Comparison of ENCODE assay signal across 8 mouse cellular contexts in the genomic region with DNA sequence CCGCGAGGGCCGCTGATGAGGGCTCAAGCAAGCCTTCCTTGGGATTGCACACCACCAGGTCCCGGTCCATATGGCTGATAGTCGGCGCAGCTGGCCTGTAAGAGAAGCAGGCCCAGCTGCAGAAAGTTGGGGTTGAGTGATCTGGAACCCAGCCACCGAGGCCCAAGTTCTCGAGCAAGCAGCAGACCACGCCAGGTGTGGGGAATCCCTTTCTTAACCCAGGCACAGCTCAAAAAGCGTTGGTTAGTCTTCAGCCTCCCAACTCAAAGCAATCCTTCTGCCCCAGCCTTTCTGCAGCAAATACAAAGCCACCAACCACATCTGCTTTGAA. TPM values are rescaled to one million over a fixed set of nuclear protein-coding genes. Genes with fewer than 3 reads are reported as not detected.
DNase-seq lines count a peak whose midpoint lies in the region; ATAC-seq and TF ChIP-seq lines count a peak whose summit lies in the region.

A gene (minus strand): TSS at position 121 of the 331 bp plus-strand sequence.

- peak within 1 kb of the TSS; percentile 83 for H3K27ac ChIP-seq in hindbrain, embryonic 16.5 days (ENCODE audit: low read depth, low read length)
- peak within 1 kb of the TSS; percentile 55 for H3K27ac ChIP-seq in lung, postnatal 0 days (ENCODE audit: low read length)

- no peaks in the 10 kb centered on the region for H3K27me3 ChIP-seq in hindbrain, embryonic 16.5 days (replicated peaks; ENCODE audit: control insufficient read depth, insufficient read depth, low read length)
- H3K27me3 ChIP-seq in lung, postnatal 0 days (replicated peaks; ENCODE audit: insufficient read depth, low read length) = no peaks in the 10 kb centered on the region

- peaks cover 6% of the 10 kb centered on the region for H3K4me1 ChIP-seq in hindbrain, embryonic 16.5 days (ENCODE audit: control insufficient read depth, insufficient read depth, low read depth, low read length)
- H3K4me1 ChIP-seq in lung, postnatal 0 days (ENCODE audit: insufficient read depth, low read depth, low read length) = peaks cover 8% of the 10 kb centered on the region; the same call in 1 of the 2 replicates

- TF ChIP-seq CTCF in lung, postnatal 0 days (IDR thresholded peaks at IDR 0.05) = no peak

- no peak for DNase-seq in frontal cortex, adult 2 months (ENCODE audit: extremely low spot score in 1 of 2, low spot score in 1 of 2)
- no peak for DNase-seq in frontal cortex, postnatal 14 days (ENCODE audit: low spot score in 2 of 2)
- DNase-seq in A20 (ENCODE audit: low read depth, low spot score) = peak; percentile 92
- DNase-seq in embryo, embryonic 9.5 days (ENCODE audit: extremely low spot score) = peak; percentile 20
- no peak for DNase-seq in lung, postnatal 0 days (ENCODE audit: low spot score)
- DNase-seq in testis, postnatal 10 days (ENCODE audit: low spot score) = peak; percentile 53
- DNase-seq in layer of hippocampus, adult 9-10 months (ENCODE audit: low spot score) = no peak

- peaks cover 10% of the 10 kb centered on the region for H3K36me3 ChIP-seq in hindbrain, embryonic 16.5 days (ENCODE audit: control insufficient read depth, insufficient read depth, low read length)
- H3K36me3 ChIP-seq in lung, postnatal 0 days (ENCODE audit: insufficient read depth, low read length) = no peaks in the 10 kb centered on the region

- H3K4me3 ChIP-seq in hindbrain, embryonic 16.5 days (ENCODE audit: low read length) = peak within 1 kb of the TSS; percentile 93
- H3K4me3 ChIP-seq in lung, postnatal 0 days (ENCODE audit: low read depth, low read length) = peak within 1 kb of the TSS; percentile 93

- TF ChIP-seq EP300 in lung, postnatal 0 days (IDR thresholded peaks at IDR 0.05) = no peak

- no peaks in the 10 kb centered on the region for H3K9me3 ChIP-seq in hindbrain, embryonic 16.5 days (ENCODE audit: control insufficient read depth, low read length)
- H3K9me3 ChIP-seq in lung, postnatal 0 days (ENCODE audit: low read length) = no peaks in the 10 kb centered on the region

- H3K9ac ChIP-seq in hindbrain, embryonic 16.5 days (ENCODE audit: low read depth, low read length) = peak within 1 kb of the TSS; percentile 88
- peak within 1 kb of the TSS; percentile 63 for H3K9ac ChIP-seq in lung, postnatal 0 days (replicated peaks; ENCODE audit: low read depth)

- WGBS in hindbrain, embryonic 16.5 days = 10% methylated on average over 10 of the region's 10 CpGs
- 12% methylated on average over 10 of the region's 10 CpGs for WGBS in lung, postnatal 0 days

- no peak for ATAC-seq in hindbrain, embryonic 16.5 days
- no peak for ATAC-seq in lung, postnatal 0 days

- H3K4me2 ChIP-seq in hindbrain, embryonic 16.5 days (ENCODE audit: low read length) = peak within 1 kb of the TSS; percentile 95
- H3K4me2 ChIP-seq in lung, postnatal 0 days (replicated peaks; ENCODE audit: low read depth, low read length) = peak within 1 kb of the TSS; percentile 98

RNA-seq across cellular contexts. Expression of the gene that starts here (rescaled TPM):
- 12.8 and 14.1 TPM in 2 replicates for polyA plus RNA-seq in frontal cortex, adult 2 months (2012; rRNA removed)
- 19.6 and 22.7 TPM in 2 replicates for polyA plus RNA-seq in hindbrain, embryonic 16.5 days (2015; fragmentation: Nextera tagmentation; extraction: Ambion mirVana)
- 6.8 and 7.4 TPM in 2 replicates for polyA plus RNA-seq in lung, postnatal 0 days (2015; fragmentation: Nextera tagmentation; extraction: Ambion mirVana)

Comparison
In these comparisons a context has a peak if more than half of its experiments do, and no peak if none do; other contexts are left out.
1. DNase-seq: peak in A20 (single experiment), embryo, embryonic 9.5 days (single experiment) and testis, postnatal 10 days (single experiment); none in frontal cortex, adult 2 months (0 of 2), frontal cortex, postnatal 14 days (0 of 2), lung, postnatal 0 days (single experiment) and layer of hippocampus, adult 9-10 months (single experiment).